Mouse (Mus musculus) intestine, embryonic 14.5 days (tissue): ENCODE measurements at regions not wholly inside any gene's neighbourhood (a gene's known extent, or its start where the extent isn't known, plus 50 kb on each side); places are given as distances from the start of the nearest gene placed in this dataset.
A peak's percentile ranks its signal among the peaks of the same experiment; 100 is the strongest.

ENCODE experiments used
- ATAC-seq: fragments of 200-750 bp; cut with Nextera tagmentation; replicated peaks from 2 replicates; pipeline ENCODE4 v1.8.0; 2017; ENCODE audit warnings: low read depth, moderate number of reproducible peaks, moderate TSS enrichment, moderate library complexity; ENCODE audit not compliant: low FRiP score, low TSS enrichment
- DNase-seq: peaks from one replicate; pipeline ENCODE4 v3.0.0-alpha.2; 2018; ENCODE audit warnings: low spot score
- H3K27ac ChIP-seq: fragments of 300-500 bp; sonication (generic); 2 replicates; pipeline ENCODE4 v1.5.1; 2014; ENCODE audit warnings: low read depth, mild to moderate bottlenecking, control low read depth
- H3K27me3 ChIP-seq: fragments of 300-500 bp; sonication (generic); replicated peaks from 2 replicates; pipeline ENCODE4 v1.6.1; 2014; ENCODE audit warnings: low read length, control low read depth; ENCODE audit not compliant: control insufficient read depth, insufficient read depth
- H3K36me3 ChIP-seq: fragments of 300-500 bp; sonication (generic); 2 replicates; pipeline ENCODE4 v1.6.1; 2014; ENCODE audit warnings: low read length, control low read depth; ENCODE audit not compliant: control insufficient read depth, insufficient read depth
- H3K4me1 ChIP-seq: fragments of 300-500 bp; sonication (generic); replicated peaks from 2 replicates; pipeline ENCODE4 v1.6.1; 2014; ENCODE audit warnings: low read length, control low read depth, mixed read lengths; ENCODE audit not compliant: control insufficient read depth, insufficient read depth
- H3K4me2 ChIP-seq: fragments of 300-500 bp; sonication (generic); 2 replicates; pipeline ENCODE4 v1.6.1; 2014; ENCODE audit warnings: low read length
- H3K4me3 ChIP-seq: fragments of 300-500 bp; sonication (generic); 2 replicates; pipeline ENCODE4 v1.5.1; 2014; ENCODE audit warnings: low read depth, low read length, control low read depth, mixed read lengths
- H3K9ac ChIP-seq: fragments of 300-500 bp; sonication (generic); 2 replicates; pipeline ENCODE4 v1.6.1; 2014; ENCODE audit warnings: mild to moderate bottlenecking, low read length
- H3K9me3 ChIP-seq: fragments of 300-500 bp; sonication (generic); 2 replicates; pipeline ENCODE4 v1.6.1; 2016; ENCODE audit warnings: low read length, control low read depth; ENCODE audit not compliant: control insufficient read depth
- WGBS: fragments of 180-500 bp; shearing (Covaris S2); extraction: QIAGEN DNeasy Blood & Tissue Kit; methylation state at CpG from one replicate; pipeline ENCODE4 v1.1.7; 2014; 5-methylcytosine and 5-hydroxymethylcytosine counted together

GRCm38 (mm10) chr8:103903635-103904034 lies 197.8 kb upstream of the Cdh5 start:
- DNase-seq = no peak
- Histone ChIP-seq H3K4me2 (no peak overlapping the region), H3K36me3 (no peaks in the 10 kb centered on the region), H3K9ac (no peak overlapping the region), H3K4me1 (no peaks in the 10 kb centered on the region), H3K9me3 (no peaks in the 10 kb centered on the region), H3K4me3 (no peak overlapping the region), H3K27ac (no peak overlapping the region), H3K27me3 (no peaks in the 10 kb centered on the region)
- WGBS = 84% methylated on average over 5 of the region's 5 CpGs
- no peak for ATAC-seq

- no peak overlapping the region for H3K9ac ChIP-seq
- H3K4me2 ChIP-seq = no peak overlapping the region
- no peaks in the 10 kb centered on the region for H3K36me3 ChIP-seq
- no peaks in the 10 kb centered on the region for H3K9me3 ChIP-seq
- DNase-seq (no peak), ATAC-seq (no peak)
- H3K27me3 ChIP-seq = no peaks in the 10 kb centered on the region
- WGBS = 58% methylated on average over 4 of the region's 4 CpGs
- H3K27ac ChIP-seq = no peak overlapping the region
- no peak overlapping the region for H3K4me3 ChIP-seq
- no peaks in the 10 kb centered on the region for H3K4me1 ChIP-seq
Observed at GRCm38 (mm10) chr8:103907662-103908061, 193.8 kb upstream of the Cdh5 start.

GRCm38 (mm10) chr8:103911287-103912015 lies 190.0 kb upstream of the Cdh5 start:
- Histone ChIP-seq H3K9me3 (no peaks in the 10 kb centered on the region), H3K36me3 (no peaks in the 10 kb centered on the region), H3K9ac (no peak overlapping the region), H3K27me3 (no peaks in the 10 kb centered on the region), H3K4me1 (no peaks in the 10 kb centered on the region), H3K4me3 (no peak overlapping the region), H3K4me2 (no peak overlapping the region), H3K27ac (no peak overlapping the region)
- no peak for ATAC-seq
- 75% methylated on average over 2 of the region's 2 CpGs for WGBS
- no peak for DNase-seq

GRCm38 (mm10) chr8:103912983-103913926 lies 188.2 kb upstream of the Cdh5 start:
- H3K4me2 ChIP-seq = no peak overlapping the region
- H3K4me3 ChIP-seq = no peak overlapping the region
- H3K9me3 ChIP-seq = no peaks in the 10 kb centered on the region
- H3K27ac ChIP-seq = peak overlapping the region; percentile 55
- DNase-seq = no peak
- H3K27me3 ChIP-seq = no peaks in the 10 kb centered on the region
- H3K4me1 ChIP-seq = no peaks in the 10 kb centered on the region
- no peak for ATAC-seq
- no peaks in the 10 kb centered on the region for H3K36me3 ChIP-seq
- WGBS = 76% methylated on average over 9 of the region's 9 CpGs
- H3K9ac ChIP-seq = no peak overlapping the region

GRCm38 (mm10) chr8:103913927-103914640 lies 187.3 kb upstream of the Cdh5 start:
- 0 out of 2 replicates have a peak, but pooled peaks have one; percentile 47 for ATAC-seq
- H3K27me3 ChIP-seq = no peaks in the 10 kb centered on the region
- H3K36me3 ChIP-seq = no peaks in the 10 kb centered on the region
- no peaks in the 10 kb centered on the region for H3K9me3 ChIP-seq
- no peak overlapping the region for H3K4me3 ChIP-seq
- WGBS = 29% methylated on average over 6 of the region's 6 CpGs
- H3K4me2 ChIP-seq = no peak overlapping the region
- DNase-seq = peak; percentile 65
- peak overlapping the region; percentile 55 for H3K27ac ChIP-seq
- H3K9ac ChIP-seq = no peak overlapping the region
- no peaks in the 10 kb centered on the region for H3K4me1 ChIP-seq

GRCm38 (mm10) chr8:103919324-103919723 lies 182.1 kb upstream of the Cdh5 start:
- H3K36me3 ChIP-seq = no peaks in the 10 kb centered on the region
- no peaks in the 10 kb centered on the region for H3K9me3 ChIP-seq
- H3K27ac ChIP-seq = no peak overlapping the region
- no peak overlapping the region for H3K9ac ChIP-seq
- no peaks in the 10 kb centered on the region for H3K4me1 ChIP-seq
- H3K27me3 ChIP-seq = no peaks in the 10 kb centered on the region
- DNase-seq (no peak), ATAC-seq (no peak)
- no peak overlapping the region for H3K4me2 ChIP-seq
- WGBS = 91% methylated on average over 3 of the region's 3 CpGs
- H3K4me3 ChIP-seq = no peak overlapping the region

GRCm38 (mm10) chr8:103921621-103922020 lies 179.8 kb upstream of the Cdh5 start:
- H3K4me3 ChIP-seq = no peak overlapping the region
- ATAC-seq (no peak), DNase-seq (no peak)
- H3K27me3 ChIP-seq = no peaks in the 10 kb centered on the region
- H3K4me1 ChIP-seq = no peaks in the 10 kb centered on the region
- H3K27ac ChIP-seq = no peak overlapping the region
- no peak overlapping the region for H3K9ac ChIP-seq
- 80% methylated on average over 4 of the region's 4 CpGs for WGBS
- H3K9me3 ChIP-seq = no peaks in the 10 kb centered on the region
- no peak overlapping the region for H3K4me2 ChIP-seq
- no peaks in the 10 kb centered on the region for H3K36me3 ChIP-seq

- no peaks in the 10 kb centered on the region for H3K27me3 ChIP-seq
- 88% methylated on average over 2 of the region's 2 CpGs for WGBS
- H3K36me3 ChIP-seq = no peaks in the 10 kb centered on the region
- no peak for ATAC-seq
- H3K4me2 ChIP-seq = no peak overlapping the region
- H3K4me3 ChIP-seq = no peak overlapping the region
- H3K4me1 ChIP-seq = no peaks in the 10 kb centered on the region
- DNase-seq = no peak
- H3K27ac ChIP-seq = no peak overlapping the region
- H3K9me3 ChIP-seq = no peaks in the 10 kb centered on the region
- no peak overlapping the region for H3K9ac ChIP-seq
Observed at GRCm38 (mm10) chr8:103922746-103923145, 178.7 kb upstream of the Cdh5 start.
